Mouse (Mus musculus) gastrocnemius, postnatal 14 days (tissue): ENCODE measurements around the gene Wdr11. TPM values are rescaled to one million over a fixed set of nuclear protein-coding genes. Genes with fewer than 3 reads are reported as not detected.

Source experiments
- DNase-seq: peaks from one replicate; pipeline ENCODE4 v3.0.0; 2021; ENCODE audit warnings: mixed read lengths
- intact Hi-C: fragments of 180-260 bp; cut with DNase I; formaldehyde crosslinking; loops from one replicate; pipeline ENCODE4 v1.15.1; 2025; ENCODE audit warnings: low total_unique reads
- total RNA-seq, 2 experiments: library from RNA; stranded (reverse); gene quantifications; 2 replicates each; pipeline ENCODE4 v1.2.3; 2021

Gene Wdr11
- total RNA-seq, 2 experiments from 2014 or later = 14.3 to 15.4 TPM

DNA sequence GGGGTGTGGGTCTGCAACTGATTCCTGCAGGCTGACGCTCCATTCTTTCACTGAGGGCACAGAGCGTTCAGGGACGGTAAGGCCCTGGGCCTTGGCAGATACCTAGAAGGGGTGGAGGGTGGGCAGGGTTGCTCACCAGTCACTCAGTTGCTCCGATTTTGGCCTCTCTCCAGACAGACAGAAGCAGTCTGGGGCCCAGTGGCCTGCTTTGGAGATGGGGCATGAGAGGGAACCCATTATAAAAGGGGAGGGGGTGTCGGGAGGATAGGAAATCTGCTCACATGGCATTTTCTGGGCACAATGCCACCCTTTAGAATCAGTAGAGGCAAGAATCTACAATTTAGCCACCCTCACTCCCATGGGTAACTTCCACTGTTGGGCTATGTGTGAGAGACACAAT is 59.1 kb downstream of the Wdr11 start:
- intact Hi-C loops = loop anchor here (5.0 kb wide), 1 partner anchor 622 kb away; no protein-coding TSS in a partner anchor
- no peak for DNase-seq

DNA sequence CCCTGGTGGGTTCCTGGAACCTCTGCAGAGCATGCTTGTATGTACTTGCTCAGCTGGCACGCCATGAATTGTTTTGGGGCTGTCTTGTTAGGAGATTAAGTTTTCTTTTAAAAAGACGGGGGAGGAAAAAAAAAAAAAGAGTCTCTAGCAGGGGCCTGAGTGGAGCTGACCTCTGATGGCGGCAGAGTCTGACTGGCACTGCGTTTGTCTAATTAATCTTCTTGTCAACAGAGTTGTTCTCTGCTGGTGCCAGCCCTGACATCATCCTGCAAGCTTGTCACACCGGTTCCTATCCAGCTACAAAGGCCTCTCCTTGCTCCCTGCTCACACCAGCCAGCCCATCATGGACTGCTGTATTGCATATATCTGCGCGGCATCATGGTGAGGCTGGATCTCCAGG is 60.1 kb downstream of the Wdr11 start:
- DNase-seq = no peak
- intact Hi-C loops = loop anchor here (5.0 kb wide), 1 partner anchor 621 kb away; no protein-coding TSS in a partner anchor

DNA sequence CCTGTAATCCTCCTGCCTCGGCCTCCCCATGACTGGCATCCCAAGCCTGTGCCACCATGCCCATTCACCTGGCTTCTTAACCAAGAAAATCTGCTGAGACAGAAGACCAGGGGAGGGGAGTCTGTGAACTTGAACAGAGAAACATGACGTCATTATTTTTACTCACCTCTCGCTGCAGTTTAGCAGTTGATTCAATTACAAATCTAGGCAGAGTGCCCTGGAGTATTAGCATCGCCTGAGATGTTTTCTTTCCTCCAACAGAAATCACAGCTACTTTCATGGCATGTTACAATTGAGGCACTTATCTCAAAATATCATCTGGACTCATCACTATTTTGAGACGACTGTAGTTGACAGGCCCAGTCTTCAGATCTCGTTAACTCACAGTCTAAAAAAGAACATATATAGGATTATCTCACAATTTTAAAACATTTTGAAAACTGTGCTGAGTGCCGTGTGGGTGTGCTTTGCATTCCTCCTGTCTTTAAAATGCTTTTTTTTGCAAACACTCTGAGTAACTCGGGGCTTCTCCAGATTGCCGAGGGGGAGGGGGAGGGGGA is 61.3 kb downstream of the Wdr11 start:
- no peak for DNase-seq
- intact Hi-C loops = loop anchor here (5.0 kb wide), 1 partner anchor 619 kb away; no protein-coding TSS in a partner anchor

DNA sequence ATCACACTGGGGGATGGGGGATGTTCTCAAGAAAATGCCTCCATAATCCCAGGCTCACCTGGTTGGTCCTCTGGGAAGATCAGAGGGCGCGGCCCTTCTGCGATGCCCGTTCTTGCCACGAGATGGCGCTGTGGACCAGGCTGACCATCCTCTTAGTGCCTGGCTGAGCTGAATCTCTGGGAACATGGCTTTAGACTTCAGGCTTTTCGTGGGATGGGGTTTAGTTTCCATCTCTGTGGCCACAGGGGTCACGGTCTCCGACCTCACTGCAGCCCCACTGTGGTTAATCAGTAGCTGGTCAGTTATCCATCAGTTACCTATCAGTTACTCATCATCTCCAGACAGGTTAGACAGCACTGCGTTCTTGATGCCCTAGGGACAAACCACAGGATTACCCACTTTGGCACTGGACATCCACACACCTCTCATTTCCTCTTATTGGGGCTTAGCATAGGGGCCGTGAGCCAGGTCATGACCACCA is 62.2 kb downstream of the Wdr11 start:
- intact Hi-C loops = loop anchor here (5.0 kb wide), 1 partner anchor 618 kb away; no protein-coding TSS in a partner anchor
- peak; percentile 61 for DNase-seq

DNA sequence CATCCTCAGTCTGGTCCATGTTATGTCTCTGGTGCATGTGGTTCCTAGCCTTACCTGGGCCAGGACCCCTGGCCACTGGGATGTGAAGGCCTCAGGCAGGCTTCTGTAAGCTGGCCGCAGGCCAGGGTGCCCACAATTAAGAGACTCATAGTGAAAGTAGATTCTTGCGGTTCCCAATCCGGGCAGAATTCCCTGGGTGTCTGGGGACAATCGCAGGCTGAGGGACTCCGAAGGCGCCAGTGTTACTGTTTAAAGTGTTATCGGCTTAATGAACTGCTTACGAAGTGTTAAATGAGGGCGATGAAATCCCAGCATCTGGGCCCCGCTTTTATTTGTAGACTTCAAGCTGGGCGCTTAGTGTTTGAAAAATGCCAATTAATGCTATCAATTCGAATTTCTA is 63.3 kb downstream of the Wdr11 start:
- DNase-seq = no peak

DNA sequence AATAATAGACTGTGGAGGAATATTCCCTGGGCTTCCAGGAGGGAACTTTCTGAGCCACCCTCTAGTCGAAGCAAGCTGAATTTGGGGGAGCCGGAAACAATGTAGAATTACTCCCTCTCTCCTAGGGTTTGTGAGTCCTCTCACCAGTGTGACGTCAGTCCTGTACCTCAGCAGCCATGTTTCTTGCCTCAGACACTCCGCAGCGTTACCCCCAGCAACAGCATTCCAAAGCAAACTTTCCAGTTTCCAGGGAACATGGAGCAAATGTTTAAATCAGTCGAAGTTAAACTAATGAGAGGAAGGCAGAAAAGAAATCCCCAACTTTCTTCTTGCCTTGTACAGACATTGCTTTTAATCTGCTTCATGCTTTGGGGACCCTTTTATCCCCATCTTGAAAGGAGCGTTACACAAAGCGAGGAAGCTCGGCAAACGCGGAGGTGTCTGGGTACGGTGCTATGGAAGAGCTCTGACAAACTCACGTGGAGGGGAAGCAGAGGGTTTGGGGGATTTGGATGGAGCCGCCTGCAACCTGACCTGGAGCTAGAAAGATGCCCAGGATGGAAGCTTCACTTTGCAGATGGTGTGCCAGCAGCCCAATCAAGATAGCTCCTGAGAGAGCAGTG is 64.1 kb downstream of the Wdr11 start:
- DNase-seq = no peak
- intact Hi-C loops = no loop called here

More for the DNA sequence above, 63.3 kb downstream of the Wdr11 start:
- intact Hi-C loops = loop anchor here (5.0 kb wide), 1 partner anchor 617 kb away; no protein-coding TSS in a partner anchor

DNA sequence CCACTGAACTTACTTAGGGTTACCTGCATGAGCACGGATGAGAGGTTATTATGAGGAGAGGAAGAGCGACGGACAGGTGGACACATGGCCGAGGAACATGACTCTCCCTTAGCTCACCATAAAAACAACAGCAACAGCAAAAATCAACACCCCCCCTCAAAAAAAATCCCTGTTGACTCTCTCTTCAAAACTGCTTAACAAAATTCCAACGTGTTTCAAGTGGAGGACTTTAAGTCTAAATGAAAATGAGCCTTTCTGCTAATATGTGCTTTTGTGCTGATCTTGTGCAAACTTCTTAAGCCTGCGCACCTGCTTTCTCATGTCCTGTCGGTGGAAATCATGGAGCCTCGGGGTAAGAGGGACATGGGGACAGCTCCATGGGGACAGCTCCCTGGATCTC is 66.2 kb downstream of the Wdr11 start:
- intact Hi-C loops = no loop called here
- no peak for DNase-seq

DNA sequence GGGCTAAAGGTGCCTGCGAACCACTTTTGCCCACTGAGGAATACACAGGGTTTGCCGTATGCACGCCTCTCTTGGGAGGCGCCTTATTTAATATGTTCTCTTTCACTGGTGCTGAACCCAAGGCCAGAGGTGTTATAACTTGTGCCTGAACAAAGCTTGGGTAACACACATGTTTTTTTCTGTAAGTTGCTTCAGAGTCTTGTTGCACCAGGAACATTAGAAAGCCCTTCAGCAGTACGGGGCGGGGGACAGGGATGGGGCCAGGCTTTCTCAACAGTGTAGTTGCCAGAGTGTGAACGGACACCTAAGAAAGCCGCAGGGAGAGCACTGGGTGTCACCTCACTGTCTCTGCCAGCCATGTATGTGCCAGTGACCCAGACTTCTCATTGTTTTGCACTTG is 68.1 kb downstream of the Wdr11 start:
- intact Hi-C loops = no loop called here
- no peak for DNase-seq

DNA sequence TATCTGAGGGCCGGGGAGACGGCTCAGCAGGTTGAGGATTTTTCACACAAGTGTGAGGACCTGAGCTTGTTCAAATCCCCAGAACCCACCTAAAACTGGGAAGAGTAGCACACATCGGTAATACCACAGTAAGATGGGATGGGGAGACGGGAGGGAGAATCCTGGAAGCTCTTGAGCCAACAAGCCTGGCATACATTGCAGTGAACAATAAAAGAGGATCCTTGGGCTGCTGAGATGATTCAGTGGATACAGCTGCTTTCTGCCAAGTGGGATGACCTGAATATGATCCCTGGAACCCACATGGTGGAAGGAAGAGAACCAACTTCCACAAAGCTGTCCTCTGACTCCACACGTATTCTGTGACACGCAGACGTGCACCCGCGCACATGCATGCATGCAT is 68.9 kb downstream of the Wdr11 start:
- intact Hi-C loops = no loop called here
- no peak for DNase-seq

DNA sequence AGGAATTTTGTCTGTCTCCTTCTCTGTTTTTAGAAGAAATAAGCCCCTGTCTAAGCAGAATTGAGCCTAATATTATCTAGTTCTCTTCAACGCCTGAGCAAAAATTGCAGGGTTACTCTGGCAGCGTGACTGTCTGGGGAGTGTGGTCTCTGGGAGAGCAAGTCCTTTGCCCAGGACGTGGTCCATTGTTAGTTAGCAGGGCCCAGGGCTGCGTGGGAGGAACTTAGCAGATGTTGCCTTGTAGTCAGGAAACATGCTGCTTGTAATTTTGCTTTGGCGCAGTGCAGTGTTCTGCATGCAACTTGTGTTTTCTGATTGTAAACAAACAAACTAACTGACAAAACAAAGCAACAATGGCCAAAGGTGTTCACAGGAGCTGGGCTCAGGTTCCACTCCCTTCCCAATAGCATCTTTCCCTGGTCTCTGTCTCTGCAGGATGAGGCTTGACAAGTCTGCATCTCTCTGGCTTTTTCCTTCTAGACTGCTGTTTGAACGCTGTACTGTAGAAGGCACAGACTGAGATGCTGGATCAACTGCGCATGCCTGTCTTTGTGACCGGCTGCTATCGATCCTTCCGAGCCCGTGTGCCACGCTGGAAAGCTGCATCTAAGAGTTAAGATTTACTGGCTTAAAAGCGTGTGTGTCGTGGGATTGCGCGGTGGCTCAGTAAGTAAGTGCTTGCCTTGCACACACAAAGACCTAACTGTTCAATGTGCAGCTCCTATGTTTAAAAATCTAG is 70.6 kb downstream of the Wdr11 start:
- intact Hi-C loops = no loop called here
- DNase-seq = peak; percentile 24

DNA sequence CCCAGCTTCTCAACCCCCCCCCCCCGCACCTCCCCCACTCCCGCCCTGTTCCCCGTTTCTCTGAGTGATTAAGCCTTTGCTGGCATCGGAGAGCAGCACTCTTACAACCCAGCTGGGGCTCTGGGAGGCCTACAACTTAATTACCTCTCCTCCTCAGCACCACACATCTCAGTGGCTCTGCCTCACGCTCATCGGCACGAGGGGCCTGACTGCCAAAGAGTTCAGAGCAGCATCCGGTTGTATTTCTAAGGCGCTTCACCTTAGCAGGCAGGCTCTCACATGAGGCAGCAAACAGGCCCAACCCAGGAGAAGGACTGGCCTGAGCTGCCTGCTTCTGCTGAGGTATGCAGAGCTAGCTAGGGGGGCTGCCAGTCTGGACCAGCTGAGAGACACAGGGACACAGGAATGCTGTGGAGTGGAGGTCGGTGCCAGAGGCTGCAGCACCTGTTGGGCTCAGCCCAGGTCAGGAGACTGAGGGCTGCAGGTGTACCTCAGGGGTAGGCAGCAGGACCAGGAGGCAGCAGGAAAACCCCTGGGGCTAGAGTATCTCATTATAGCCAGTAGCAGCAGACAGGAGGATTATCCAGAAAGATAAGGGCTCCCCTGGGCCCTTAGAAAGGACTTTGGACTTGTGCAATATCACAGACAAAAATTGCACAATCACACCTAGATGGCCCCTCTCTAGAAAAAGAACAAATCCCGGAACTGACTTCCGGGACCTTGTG is 72.3 kb downstream of the Wdr11 start:
- no peak for DNase-seq
- intact Hi-C loops = no loop called here

DNA sequence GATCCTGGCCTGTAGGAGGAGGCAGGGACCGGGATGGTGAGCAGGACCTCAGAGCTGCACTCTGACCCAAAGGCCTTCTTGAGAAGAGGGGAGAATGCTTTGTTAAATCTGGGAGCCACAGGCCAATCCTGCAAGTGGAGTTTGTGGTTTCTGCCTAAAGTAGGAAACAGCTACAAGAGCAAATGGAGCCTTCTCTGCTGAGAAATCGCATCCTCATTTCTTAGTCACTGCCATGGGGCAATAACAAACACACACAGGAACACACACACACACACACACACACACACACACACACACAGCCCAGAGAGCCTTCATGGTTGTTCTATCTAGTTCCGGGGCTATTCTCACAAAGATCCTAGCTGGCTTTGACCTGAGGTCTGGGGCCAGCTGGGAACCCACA is 73.7 kb downstream of the Wdr11 start:
- intact Hi-C loops = no loop called here
- DNase-seq = no peak

DNA sequence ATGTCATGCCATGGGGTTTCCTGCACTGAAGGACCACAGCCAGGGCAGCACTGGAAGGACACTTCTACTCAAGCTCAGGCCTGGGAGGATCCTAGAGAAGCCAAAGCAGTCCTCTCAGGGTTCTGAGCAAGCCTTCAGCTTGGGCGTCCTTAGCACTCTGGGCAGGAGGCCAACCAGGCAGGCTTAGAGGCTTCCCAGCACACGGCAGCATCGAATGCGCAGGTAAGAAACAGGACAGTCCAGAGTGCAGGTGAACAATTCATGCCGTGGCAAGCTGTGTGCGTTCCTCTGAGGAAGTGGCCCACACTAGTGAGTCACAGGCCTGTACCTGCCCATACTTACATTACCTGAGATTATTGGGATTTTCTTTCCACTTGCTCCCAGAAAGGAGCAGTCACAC is 74.3 kb downstream of the Wdr11 start:
- DNase-seq = no peak
- intact Hi-C loops = no loop called here

DNA sequence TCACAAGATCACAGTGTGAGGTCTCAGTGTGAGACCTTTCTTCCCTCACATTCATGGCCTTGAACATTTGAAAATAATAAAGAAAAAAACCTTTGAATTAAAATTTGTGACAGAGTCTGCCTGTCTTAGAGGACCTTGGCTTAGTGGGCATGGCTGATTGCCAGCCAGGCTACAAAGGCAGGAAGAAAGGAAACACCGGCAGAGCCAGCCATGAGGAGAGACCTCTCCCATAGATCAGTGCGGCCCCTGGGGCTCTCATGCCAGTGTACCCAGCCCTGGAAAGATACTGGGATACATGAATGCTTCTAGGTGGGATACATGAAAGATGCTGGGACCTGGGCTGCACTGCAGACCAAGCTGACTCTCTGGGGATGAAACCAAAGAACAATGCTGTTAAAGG is 74.9 kb downstream of the Wdr11 start:
- intact Hi-C loops = no loop called here
- no peak for DNase-seq

DNA sequence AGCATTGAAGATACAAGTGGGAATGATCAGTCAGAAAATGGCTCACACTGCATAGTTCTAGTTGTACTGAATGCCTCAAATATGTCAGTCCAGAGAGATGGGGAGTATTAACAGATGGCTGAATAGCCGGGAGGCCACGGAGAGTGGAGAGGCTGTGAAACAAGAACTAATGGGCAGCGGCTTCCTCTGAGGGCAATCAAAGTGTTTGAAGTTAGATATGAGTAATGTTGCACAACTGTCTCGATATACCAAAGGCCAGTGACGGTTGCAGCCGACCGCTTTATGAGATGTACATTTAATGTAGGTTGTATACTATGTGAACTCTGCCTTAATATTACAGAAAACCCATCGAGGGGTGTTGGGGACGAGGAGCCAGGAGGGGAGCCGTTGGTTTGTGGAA is 78.6 kb downstream of the Wdr11 start:
- intact Hi-C loops = no loop called here
- DNase-seq = no peak

DNA sequence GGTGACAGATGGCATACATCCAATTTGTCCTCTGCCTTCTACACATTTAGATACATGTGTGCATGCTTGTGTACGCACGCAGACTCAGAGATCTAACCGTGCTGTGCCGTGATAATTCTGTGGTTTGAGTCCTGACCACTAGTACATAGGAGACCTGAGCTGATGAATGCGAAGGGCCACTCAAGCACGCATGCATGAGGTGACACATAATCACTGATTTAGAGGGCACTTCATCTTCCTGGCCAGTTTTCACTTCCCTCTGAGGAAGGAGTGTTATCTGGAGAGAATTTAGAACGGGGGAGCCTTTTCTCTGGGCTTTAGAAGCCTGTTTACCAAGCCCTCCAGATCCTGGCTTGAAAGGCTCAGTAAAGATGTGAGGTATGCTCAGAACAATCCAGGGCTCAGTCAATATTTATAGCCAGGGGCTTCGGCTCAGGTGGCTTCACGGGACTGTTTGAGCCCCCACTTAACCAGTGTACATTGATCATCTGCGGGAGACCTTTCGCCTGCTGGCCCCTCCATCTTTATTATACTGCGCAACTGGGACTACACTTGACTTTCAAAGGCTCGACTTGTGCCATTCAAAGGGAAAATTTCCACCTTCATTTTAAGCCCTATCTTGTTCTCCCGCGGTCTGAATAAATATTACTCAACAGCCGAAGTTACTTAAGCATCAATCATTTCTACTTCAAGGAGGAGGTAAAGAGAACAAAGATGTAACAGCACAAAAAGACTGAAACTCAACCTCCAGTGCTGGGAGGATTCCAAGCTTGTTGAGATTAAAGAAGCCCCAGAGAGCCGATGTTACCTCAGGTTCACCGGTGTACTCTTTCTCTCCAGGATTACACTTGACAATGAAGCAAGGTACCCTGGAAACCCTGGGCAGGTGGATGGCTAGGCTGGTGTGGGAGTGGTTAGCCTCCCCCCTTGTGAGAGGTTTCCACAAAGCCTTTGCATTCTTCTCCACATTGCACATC is 80.3 kb downstream of the Wdr11 start:
- no peak for DNase-seq
- intact Hi-C loops = no loop called here

DNA sequence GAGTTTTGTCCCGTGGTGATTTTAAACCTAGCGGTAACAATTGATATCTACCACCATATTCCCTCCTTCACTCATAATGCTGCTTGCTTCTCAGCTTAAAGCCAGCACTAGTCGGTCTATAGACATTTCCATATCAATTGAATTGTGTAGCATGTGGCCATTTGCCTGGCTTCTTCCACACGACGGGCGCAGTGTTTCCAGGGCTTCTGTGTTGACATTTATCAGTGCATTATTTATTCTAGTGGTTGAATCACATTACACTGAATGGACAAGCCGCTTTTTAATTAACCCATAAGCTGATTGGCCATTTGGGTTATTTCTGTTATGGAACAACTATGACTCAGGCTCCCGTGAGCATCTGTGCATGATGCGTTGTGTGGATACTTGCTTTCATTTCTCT is 82.1 kb downstream of the Wdr11 start:
- intact Hi-C loops = no loop called here
- DNase-seq = no peak

DNA sequence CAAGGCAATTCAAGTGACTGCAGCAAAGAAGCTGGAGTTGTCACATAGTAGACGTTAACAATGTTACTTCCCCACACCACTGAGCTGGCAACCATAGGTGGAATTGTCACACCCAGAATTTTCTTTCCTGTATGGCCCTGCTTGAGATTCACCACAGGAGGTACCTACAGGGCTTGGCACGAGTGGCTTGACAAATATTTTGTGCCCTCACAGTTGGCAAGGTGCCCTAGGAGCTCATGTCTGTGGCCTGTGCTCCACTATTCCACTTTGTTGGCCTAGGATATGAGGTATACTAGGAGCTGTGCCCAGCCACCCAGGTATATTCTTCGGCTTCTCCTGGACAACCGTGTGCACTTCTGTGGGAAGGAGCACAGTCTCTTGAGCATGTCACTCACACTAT is 82.9 kb downstream of the Wdr11 start:
- no peak for DNase-seq
- intact Hi-C loops = no loop called here

DNA sequence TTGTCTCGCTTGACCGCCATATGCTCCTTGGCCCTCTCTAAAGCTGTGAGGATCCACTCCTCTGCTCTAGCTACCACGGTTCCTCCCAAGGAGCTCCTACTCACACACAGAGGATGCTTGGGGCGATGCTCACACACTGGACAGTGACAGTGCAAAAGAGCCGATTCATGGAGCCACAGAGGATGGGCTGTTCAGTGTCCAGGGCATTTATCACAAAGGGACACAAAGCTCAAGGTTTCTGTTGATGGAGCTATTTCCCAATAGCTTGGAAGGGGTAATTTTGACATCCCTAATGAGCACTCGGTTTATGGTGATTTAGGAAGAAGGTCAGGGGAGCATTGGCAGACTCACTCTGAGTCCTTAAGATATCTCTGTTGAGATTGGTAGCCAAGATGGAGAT is 84.2 kb downstream of the Wdr11 start:
- intact Hi-C loops = no loop called here
- no peak for DNase-seq
